Mouse (Mus musculus) kidney, postnatal 0 days (tissue): ENCODE data around the gene Tom1l2. TPM values are rescaled to one million over a fixed set of nuclear protein-coding genes. Genes with fewer than 3 reads are reported as not detected.

Experiments
- ATAC-seq: fragments of 200-750 bp; cut with Nextera tagmentation; replicated peaks from 2 replicates; pipeline ENCODE4 v1.8.0; 2017; ENCODE audit warnings: low read depth, moderate number of reproducible peaks, moderate TSS enrichment, moderate library complexity; ENCODE audit not compliant: low FRiP score
- DNase-seq: peaks from one replicate; pipeline ENCODE4 v3.0.0-alpha.2; 2016; ENCODE audit warnings: low spot score
- H3K27ac ChIP-seq: fragments of 300-500 bp; sonication (generic); 2 replicates; pipeline ENCODE4 v1.5.1; 2014; ENCODE audit warnings: mild to moderate bottlenecking
- H3K27me3 ChIP-seq: fragments of 300-500 bp; sonication (generic); 2 replicates; pipeline ENCODE4 v1.6.1; 2014; ENCODE audit warnings: low read length, mixed read lengths; ENCODE audit not compliant: insufficient read depth
- H3K36me3 ChIP-seq: fragments of 300-500 bp; sonication (generic); 2 replicates; pipeline ENCODE4 v1.6.1; 2014; ENCODE audit warnings: low read length, mixed read lengths; ENCODE audit not compliant: insufficient read depth
- H3K4me1 ChIP-seq: fragments of 300-500 bp; sonication (generic); replicated peaks from 2 replicates; pipeline ENCODE4 v1.6.1; 2014; ENCODE audit warnings: antibody characterized with exemption, low read length, mixed read lengths; ENCODE audit not compliant: insufficient read depth
- H3K4me2 ChIP-seq: fragments of 300-500 bp; sonication (generic); 2 replicates; pipeline ENCODE4 v1.6.1; 2014; ENCODE audit warnings: mild to moderate bottlenecking, low read length, moderate library complexity, mixed read lengths
- H3K4me3 ChIP-seq: fragments of 300-500 bp; sonication (generic); replicated peaks from 2 replicates; pipeline ENCODE4 v1.5.1; 2014; ENCODE audit warnings: low read depth, low read length
- H3K9ac ChIP-seq: fragments of 300-500 bp; sonication (generic); 2 replicates; pipeline ENCODE4 v1.6.1; 2014; ENCODE audit warnings: low read depth, low read length
- H3K9me3 ChIP-seq: fragments of 300-500 bp; sonication (generic); replicated peaks from 2 replicates; pipeline ENCODE4 v1.6.1; 2016; ENCODE audit warnings: low read length, inconsistent platforms, mixed read lengths
- CTCF ChIP-seq: IDR thresholded peaks from 2 replicates; pipeline ENCODE4 v1.5.1; 2016; ENCODE audit warnings: antibody characterized with exemption, low read depth, mild to moderate bottlenecking, moderate library complexity
- WGBS: fragments of 180-500 bp; shearing (Covaris S2); extraction: QIAGEN DNeasy Blood & Tissue Kit; methylation state at CpG from one replicate; pipeline ENCODE4 v1.1.7; 2014; 5-methylcytosine and 5-hydroxymethylcytosine counted together
- polyA plus RNA-seq: library from polyadenylated mRNA; unstranded; fragments of >200 nt; fragmentation: Nextera tagmentation; extraction: Ambion mirVana; gene quantifications from 2 replicates; pipeline ENCODE4 v1.2.1, GENCODE M21; 2015

Gene Tom1l2
- polyA plus RNA-seq, 1 experiment from 2014 or later = 27.9 TPM

GRCm38 (mm10) chr11:60250971-60251643, 101.6 kb downstream of the Tom1l2 start:
- Histone ChIP-seq H3K36me3 (peaks cover 3% of the 10 kb centered on the region; the same call in 1 of the 2 replicates), H3K9me3 (no peaks in the 10 kb centered on the region), H3K4me3 (no peak overlapping the region), H3K9ac (no peak overlapping the region), H3K27me3 (no peaks in the 10 kb centered on the region), H3K4me1 (no peaks in the 10 kb centered on the region), H3K4me2 (no peak overlapping the region), H3K27ac (no peak overlapping the region)
- peak; percentile 71 for TF ChIP-seq CTCF
- DNase-seq (peak; percentile 78), ATAC-seq (no peak)
- 59% methylated on average over 6 of the region's 6 CpGs for WGBS

DNA sequence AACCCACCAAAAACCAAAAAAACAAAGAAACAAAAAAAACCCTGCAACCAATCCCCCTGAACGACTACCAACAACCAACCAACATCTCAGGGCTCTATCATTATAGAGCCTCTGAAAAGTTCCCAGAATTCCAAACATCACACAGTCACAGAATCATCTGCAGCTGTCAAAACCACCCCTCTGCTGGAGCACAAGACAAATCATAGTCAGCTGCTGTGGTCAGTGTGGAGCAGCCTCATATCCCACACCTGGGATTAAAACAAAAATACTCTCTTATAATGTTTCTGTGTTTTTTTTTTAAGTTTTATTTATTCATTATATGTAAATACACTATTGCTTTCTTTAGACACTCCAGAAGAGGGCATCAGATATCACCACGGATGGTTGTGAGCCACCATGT, 102.8 kb downstream of the Tom1l2 start:
- Histone ChIP-seq H3K4me2 (no peak overlapping the region), H3K9ac (no peak overlapping the region), H3K4me3 (no peak overlapping the region), H3K27ac (no peak overlapping the region), H3K9me3 (no peaks in the 10 kb centered on the region), H3K36me3 (0 out of 2 replicates have a peak, but pooled peaks cover 8% of the 10 kb centered on the region), H3K27me3 (no peaks in the 10 kb centered on the region), H3K4me1 (no peaks in the 10 kb centered on the region)
- WGBS = 84% methylated on average over 2 of the region's 2 CpGs
- ATAC-seq = no peak
- no peak for DNase-seq
- TF ChIP-seq CTCF = no peak

- Histone ChIP-seq H3K27ac (no peak overlapping the region), H3K36me3 (0 out of 2 replicates have a peak, but pooled peaks cover 5% of the 10 kb centered on the region), H3K4me1 (no peaks in the 10 kb centered on the region), H3K9me3 (no peaks in the 10 kb centered on the region), H3K4me2 (no peak overlapping the region), H3K4me3 (no peak overlapping the region), H3K27me3 (no peaks in the 10 kb centered on the region), H3K9ac (no peak overlapping the region)
- WGBS = 42% methylated on average over 13 of the region's 13 CpGs
- no peak for DNase-seq
- no peak for ATAC-seq
- no peak for TF ChIP-seq CTCF
These were observed 103.9 kb downstream of the Tom1l2 start for GRCm38 (mm10) chr11:60248596-60249404.

DNA sequence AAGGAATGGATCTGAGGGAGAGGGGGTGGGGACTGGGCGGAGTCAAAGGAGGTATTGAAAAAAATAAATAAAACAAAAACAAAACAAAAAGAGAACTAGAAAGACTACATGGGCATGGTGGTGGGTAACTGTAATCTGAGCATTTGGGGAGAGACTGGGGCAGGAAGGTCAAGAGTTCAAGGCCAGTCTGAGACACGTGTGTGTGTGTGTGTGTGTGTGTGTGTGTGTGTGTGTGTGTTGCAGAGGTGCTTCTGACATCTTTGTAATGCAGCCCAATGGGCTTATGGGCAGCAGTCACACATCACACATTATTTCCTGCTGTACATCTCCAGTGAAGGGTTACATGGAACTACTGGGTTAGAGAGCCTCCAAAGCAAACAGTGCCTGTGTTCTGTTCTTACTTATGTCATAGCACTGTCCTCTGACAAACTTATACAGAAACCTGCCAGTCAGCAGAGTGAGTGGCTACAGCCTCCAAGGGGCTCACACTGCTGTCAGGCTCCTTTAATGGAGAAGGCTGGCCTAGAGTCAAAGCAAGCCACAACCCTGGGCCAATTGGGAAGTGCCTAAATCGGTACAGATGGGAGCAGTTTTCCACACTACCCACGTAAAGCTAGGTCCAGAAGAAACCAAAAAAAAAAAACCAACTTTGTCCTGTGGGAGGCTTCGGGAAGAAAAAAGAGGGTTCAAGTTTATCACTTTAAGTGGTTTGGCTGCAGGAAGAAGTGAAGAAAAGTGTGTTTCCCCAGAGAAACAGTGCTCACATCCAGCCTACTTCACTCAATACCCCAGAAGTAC, 104.8 kb downstream of the Tom1l2 start:
- H3K9ac ChIP-seq = no peak overlapping the region
- H3K27ac ChIP-seq = no peak overlapping the region
- 48% methylated on average over 5 of the region's 5 CpGs for WGBS
- TF ChIP-seq CTCF = no peak
- H3K27me3 ChIP-seq = no peaks in the 10 kb centered on the region
- no peak overlapping the region for H3K4me3 ChIP-seq
- H3K4me1 ChIP-seq = no peaks in the 10 kb centered on the region
- peaks cover 10% of the 10 kb centered on the region; the same call in 1 of the 2 replicates for H3K36me3 ChIP-seq
- DNase-seq (no peak), ATAC-seq (no peak)
- H3K9me3 ChIP-seq = no peaks in the 10 kb centered on the region
- no peak overlapping the region for H3K4me2 ChIP-seq

DNA sequence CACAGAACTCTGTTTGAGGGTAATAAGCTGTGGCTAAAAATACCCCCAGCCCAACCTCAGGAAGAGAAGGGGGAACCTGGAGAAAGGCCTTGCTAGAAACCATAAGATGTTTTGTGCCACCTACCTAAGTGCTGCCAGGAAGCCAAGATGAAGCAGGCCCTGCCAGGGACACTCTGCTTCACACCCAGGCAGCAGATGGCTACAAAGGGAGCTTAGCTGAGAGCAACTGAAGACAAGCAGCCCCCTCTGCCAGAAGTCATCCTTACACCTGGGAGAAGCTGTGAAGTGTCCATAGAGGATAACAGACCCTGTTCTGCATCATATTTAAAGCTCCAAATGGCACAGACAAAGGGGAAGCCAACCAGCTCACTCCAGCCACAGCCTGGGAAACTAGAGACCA, 106.6 kb downstream of the Tom1l2 start:
- ATAC-seq (no peak), DNase-seq (no peak)
- Histone ChIP-seq H3K4me2 (no peak overlapping the region), H3K27me3 (no peaks in the 10 kb centered on the region), H3K9me3 (no peaks in the 10 kb centered on the region), H3K36me3 (peaks cover 24% of the 10 kb centered on the region), H3K9ac (no peak overlapping the region), H3K4me1 (no peaks in the 10 kb centered on the region), H3K4me3 (no peak overlapping the region), H3K27ac (no peak overlapping the region)
- TF ChIP-seq CTCF = no peak

GRCm38 (mm10) chr11:60244503-60245143, 108.1 kb downstream of the Tom1l2 start:
- Histone ChIP-seq H3K4me1 (no peaks in the 10 kb centered on the region), H3K27ac (no peak overlapping the region), H3K27me3 (no peaks in the 10 kb centered on the region), H3K4me2 (no peak overlapping the region), H3K36me3 (peaks cover 34% of the 10 kb centered on the region), H3K9me3 (no peaks in the 10 kb centered on the region; the same call in 1 of the 2 replicates), H3K9ac (no peak overlapping the region), H3K4me3 (no peak overlapping the region)
- WGBS = 60% methylated on average over 11 of the region's 11 CpGs
- TF ChIP-seq CTCF = no peak
- ATAC-seq = no peak
- DNase-seq = no peak
